Mouse (Mus musculus) brain, embryonic 18.5 days (tissue): Measurements from ENCODE around the gene Castor2.

Experiments used
- DNase-seq: peaks from one replicate; pipeline ENCODE4 v3.0.0-alpha.2; 2012; ENCODE audit warnings: low read depth, low spot score

Gene Castor2

DNA sequence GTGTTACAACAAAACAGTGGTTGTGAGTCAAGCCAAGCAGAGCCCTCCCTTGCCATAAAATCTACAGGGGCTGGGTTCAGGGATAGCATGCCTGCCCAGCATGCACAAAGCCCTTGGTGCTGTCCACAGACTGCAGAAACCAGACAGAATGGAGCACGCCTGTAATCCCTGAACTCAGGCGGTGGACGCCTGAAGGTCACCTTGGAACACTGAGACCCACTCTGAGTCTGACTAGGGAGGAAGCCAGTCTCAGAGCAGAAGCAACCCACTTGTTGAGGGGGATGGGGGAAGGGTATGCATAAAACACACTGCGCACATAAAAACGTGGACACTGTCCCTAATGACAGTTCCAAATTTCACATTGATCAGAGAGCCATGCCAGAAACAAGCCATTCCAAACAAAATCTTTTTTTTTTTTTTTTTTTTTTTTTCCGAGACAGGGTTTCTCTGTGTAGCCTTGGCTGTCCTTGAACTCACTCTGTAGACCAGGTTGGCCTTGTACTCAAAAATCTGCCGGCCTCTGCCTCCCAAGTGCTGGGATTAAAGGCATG lies 56.5 kb downstream of the Castor2 start:
- no peak for DNase-seq

DNA sequence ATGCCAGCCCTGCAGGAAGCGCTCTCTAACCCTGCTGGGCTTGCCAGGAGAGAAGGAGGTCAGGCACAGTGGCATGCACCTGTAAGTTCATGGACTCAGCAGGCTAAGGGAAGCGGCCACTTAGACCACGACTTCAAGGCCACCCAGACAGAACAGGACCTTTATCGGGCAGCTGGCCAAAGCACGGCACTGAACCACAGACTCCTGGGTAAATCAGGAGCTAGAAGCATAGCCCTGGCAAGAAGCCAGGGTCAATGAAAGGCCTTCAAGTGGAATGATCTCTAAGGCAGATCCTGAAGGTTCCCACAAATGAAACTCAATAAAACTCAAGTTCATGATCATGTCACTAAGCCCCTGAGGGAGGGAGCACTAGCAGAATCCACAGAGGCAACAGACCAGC lies 65.2 kb downstream of the Castor2 start:
- no peak for DNase-seq

DNA sequence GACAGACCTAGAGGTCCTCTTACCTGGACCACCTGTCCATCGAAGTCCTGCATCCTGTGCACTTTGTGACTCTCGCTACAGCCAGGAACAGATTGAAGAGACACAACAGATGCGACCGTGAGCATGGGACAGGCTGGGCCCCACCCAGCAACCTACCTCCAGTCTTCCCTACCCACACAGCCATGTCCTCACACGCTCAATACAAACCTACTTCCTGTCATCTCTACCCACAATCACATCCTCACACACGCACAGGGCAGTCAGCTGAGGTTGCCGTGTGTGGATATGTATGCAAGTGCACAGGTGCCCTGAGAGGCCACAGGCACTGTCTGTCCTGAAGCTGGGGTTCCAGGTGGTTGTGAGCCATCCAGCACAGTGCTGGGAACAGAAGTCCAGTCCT lies 67.1 kb downstream of the Castor2 start:
- DNase-seq = no peak

DNA sequence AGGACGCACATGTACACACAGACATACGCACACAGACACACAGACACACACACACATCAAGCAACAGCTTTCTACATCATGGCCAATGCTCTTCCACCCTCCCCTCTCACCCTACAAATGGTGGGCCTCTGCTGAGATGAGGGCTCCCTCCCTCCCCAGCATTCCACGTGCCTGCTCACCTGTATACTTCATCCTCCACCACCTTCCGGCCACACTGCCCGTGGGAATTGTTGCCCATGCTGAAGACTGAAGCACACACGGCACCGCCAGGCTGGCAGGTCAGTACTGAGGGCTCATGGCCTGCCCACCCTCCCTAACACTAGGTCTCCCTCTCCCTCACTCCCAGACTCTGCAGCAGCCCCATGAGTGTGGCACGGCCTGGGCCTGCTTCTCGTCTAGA lies 68.5 kb downstream of the Castor2 start:
- DNase-seq = no peak

DNA sequence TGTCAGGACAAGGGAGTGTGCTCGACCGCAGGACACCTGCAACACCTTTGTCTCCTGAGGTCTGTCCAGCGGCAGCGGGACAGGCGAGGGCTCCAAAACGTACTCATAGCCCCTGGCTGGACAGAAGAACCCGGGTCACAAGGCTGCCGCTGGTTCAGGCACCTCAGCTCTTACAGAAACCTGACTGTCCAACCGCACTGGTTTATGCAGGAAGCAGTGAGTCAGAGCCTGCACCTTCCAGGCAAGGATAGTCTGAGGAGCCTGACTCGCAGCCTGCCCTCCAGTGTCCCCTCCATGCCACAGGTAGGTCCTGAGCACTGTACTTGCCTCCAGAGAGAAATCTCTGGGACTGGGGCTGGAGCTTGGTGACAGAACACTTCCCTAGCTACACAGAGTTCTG lies 69.7 kb downstream of the Castor2 start:
- no peak for DNase-seq

DNA sequence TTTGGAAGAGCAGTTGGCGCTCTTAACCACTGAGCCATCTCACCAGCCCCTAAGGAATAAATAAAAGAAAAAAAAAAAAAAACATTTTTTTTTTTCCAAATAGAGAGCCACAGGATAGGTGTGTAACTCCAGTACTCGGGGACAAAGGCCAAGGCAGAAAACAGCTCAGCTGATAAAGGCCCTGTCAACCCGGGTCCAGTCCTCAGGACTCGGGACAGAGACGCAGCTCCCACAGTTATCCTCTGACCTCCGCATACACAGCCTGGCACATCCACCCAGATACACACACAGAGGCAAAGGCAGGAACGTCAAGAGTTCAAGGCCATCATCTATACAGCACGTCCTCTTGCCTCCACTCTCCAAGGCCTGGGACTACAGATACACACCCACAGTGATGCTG lies 70.7 kb downstream of the Castor2 start:
- DNase-seq = no peak

DNA sequence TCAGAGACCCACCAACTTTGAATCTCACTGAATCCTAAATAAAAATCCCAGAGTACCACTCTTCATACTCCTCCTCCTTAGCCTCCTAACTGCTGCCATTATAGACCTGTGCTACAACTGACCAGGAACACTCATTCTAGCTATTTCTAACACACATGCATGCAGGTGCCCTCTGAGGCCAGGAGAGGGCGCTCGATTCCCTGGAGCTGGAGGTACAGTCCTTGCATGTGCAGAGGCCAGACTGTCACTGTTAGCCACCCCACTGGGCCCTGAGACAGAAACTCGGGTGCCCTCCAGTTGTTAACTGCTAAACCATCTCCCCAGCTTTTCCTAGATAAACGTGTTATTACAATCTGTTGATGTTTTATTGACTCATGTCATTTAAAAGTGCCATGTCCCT lies 73.7 kb downstream of the Castor2 start:
- DNase-seq = no peak

DNA sequence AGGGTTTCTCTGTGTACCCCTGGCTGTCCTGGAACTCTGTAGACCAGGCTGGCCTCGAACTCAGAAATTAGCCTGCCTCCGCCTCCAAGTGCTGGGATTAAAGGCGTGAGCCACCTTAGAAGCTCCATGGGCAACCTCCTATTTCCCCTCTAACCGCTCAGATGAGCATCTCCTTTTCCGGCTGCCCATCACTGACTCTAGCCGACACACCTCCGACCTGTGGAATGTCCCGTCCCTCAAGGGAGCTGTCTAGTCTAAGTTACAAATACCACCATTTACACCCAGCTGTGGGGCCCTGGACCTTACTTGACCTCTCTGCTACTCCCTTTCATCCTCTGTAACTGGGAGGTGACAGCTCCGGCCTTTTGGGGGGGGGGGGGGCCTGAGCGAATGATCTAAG lies 76.2 kb downstream of the Castor2 start:
- DNase-seq = no peak

DNA sequence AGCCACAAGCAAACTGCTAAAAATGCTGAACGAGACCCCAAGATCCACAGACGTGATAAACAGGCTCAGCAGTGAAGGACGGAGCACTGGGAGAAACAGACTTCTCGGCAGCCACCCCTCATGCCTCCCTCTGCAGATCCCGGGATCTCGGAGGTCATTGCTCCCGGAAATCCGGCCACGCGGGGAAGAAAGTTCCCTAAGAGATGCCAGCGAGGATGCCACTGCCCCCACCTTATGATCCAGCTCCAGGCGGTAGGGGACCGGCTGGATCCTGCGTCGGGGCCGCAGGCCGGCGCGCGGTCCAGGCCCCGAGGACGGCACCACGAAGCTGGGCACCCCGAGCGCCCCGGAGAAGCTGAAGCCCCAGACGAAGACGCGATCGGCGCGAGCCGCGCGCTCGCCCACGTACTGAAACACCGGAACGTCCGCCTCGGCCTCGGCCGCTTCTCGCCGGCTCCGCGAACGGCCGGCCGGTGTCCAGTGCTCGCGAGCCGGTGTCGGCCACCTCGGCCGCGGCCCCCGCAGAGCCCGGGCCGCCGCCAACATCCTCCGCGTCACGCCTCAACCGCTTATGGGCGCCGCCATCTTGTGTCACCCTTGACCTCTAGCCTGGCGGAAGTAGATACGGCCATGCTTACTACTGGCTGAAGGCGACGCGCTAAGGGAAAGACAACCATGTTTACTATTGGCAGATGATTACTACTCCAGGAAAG lies 76.8 kb downstream of the Castor2 start, which contains the start of gene Rcc1l:
Rcc1l (minus strand) TSS at position 606 of the 713 bp plus-strand sequence.
- peak; percentile 84 for DNase-seq

DNA sequence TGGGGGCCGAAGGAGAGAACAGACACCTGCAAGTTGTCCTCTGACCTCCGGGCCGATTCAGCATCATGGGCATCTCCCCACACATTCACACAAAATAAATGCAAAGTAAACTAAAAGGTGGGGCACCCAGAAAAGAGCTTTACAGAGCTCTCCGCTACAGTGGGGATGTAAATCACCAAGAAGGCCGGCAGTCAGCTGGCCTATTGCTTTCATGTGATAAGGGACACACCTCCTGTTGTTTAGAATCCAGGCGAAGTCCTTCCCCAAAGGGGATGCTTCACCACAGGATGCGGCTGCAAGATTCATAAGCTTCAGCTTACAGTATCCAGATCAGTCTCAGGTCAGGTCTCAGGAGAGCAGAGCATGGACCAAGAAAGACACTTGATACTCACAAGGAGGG lies 79.0 kb downstream of the Castor2 start:
- no peak for DNase-seq

DNA sequence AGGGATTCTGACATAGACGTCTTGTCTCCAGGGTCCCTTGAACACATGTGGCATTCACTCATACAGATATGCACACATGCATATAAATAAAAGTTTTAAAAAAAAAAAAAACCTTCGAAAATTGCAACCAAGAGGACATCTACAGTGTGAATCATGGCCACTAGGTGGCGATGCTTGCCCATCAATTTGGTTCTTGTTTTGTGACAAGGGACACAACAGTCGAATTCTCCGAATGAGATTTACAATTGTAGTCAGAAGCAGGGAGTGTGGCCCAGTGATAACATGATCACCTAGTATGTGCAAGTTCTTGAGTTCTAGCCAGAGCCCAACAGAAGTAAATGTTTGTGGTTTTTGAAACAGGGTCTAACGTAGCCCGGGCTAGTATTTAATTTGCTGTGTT lies 80.4 kb downstream of the Castor2 start:
- peak; percentile 67 for DNase-seq

DNA sequence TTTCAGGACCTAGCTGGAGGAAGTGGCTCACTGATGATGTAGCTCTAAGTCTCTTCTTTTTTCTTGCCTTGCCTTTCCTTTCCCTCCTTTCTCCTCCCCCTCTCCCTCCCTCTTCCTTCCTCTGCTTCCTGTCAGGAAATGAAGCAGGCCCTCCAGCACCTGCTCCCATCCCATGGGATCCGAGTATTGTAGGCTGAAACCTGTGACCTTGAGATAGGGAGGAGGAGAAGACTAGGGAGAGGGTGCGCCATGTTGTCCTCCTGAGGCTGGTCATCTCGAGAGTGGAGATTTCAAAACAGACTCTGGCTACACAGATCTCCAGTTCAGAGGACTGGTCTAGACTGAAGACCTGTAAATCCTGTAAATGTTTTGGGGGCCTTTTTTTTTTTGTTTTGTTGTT lies 82.7 kb downstream of the Castor2 start:
- no peak for DNase-seq

DNA sequence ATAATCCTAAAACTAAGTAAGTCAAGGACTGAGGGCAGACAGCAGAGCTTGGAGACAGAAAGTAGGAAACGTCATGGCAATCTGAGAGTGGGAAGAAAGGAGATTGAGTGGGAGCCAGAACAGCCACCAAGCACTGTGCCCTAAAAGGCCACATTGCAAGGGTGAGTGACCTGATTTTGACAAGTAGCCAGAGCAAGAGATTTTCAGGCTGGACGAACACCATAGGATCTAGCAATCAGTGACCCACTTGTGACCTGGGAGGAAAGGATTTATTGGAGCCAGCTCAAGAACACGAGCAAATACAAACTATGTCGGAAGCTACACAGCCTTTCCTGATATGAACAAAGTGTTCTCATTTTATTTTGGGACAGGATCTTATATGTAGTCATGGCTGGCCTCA lies 83.2 kb downstream of the Castor2 start:
- no peak for DNase-seq

DNA sequence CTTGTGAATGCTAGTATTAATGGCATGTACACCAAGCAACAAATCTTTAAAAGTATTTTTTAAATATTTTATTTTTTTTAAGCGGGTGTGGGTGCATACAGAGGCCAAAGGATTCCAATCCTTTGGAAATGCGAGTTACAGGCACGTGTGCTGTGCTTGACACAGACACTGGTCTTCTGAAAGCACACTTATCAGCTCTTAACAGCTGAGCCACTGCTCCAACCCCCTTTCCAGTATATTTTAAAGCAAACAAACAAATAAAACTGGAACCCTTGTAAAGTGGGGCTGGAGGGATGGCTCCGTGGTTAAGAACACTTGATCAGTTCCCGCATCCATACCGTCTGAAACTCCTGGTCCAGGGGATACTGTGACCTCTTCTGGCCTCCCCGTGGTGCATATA lies 83.7 kb downstream of the Castor2 start:
- DNase-seq = no peak

DNA sequence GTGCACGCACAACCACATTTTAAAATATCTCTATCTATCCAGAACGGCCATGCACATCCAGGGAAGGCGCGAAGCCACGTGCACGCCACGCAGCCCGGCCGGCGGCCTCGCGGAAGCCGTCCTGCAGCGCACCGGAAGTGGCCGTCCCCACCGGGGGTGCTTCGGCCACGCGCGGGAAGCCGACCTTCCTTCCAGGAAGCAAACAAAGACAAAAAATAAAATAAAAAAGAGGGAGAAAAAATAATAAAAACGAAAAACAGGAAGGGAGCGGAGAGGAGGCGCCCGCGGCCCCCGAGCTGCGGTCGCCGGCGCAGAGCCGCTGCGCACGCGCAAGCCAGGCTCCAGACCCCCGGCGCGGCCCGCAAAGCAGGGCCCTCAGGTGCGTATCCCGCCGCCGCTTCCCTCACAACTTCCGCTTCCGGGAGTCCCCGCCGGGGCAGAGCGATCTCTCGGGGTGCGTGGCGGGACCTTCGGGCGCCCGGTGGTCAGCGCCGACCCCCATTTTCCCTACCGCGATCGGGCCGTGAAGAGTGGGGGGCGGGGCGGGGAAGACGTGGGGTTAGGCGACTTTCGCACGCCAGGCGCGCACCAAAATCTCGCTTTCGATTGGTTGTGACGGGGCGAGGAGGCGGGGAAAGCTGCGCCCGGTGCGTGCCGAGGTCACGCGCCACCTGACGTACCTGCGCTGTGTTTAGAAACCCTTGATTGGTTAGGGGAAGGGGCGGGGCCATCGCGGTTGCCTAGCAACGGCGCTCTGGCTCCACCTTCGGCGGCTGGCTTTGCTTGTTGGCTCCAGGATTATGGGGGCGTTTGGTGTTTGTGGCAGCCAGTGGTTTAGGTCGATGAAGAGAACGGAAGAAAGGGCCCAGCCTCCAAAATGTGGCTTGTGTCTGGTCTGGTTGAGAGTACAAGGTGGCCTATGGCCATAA lies 84.6 kb downstream of the Castor2 start, which contains the start of gene Gtf2ird2:
Gtf2ird2 (plus strand) TSS at position 140 of the 929 bp plus-strand sequence.
- peak; percentile 96 for DNase-seq

DNA sequence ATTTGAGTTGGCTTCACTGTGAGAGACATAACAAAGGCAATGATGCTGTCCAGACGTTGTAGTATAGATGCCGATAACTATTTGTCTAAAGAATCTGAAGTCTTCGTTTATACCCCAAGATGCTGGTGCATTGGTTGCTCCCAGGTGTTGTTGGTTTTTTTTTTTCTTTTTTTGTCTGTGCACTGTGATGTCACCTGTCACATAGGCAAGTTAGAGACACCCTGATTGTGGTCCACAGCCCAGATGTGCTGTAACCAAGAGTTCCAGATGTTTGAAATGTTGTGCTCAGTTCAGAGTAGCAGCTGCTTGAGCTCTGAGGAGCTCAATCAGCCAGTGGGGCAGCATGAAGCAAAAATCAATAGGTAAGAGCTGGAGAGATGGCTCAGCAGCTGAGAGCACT lies 86.5 kb downstream of the Castor2 start:
- no peak for DNase-seq

DNA sequence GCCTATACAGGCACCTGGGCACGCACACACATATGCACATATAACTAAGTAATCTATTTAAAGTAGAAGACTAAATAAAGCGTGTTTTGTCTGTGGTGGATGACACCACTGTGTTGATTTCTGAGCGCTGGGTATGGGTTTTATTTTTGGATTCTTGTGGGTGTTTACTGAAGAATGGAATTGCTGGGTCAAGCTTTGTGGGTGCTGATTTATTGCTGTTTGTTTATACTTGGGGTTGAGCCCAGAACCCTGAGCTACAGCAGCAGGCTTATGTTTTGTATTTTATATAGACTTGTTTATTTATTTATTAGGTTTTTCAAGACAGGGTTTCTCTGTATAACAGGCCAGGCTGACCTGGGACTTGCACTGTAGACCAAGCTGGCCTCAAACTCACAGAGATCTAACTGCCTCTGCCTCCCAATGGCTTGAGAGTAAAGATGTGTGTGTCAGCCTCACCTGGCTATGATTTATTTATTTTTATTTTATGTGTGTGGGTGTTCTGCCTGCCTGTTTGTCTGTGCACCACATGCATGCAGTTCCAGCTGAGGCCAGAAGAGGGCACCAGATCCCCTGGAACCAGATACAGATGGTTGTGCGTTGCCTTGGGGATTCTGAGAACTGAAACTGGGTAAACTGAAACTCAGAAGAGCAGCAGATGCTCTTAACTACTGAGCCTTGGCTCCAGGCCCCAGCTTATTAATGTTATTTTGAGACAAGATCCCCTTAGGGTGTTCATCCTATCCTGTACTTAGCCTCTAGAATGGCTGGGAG lies 87.6 kb downstream of the Castor2 start:
- no peak for DNase-seq

DNA sequence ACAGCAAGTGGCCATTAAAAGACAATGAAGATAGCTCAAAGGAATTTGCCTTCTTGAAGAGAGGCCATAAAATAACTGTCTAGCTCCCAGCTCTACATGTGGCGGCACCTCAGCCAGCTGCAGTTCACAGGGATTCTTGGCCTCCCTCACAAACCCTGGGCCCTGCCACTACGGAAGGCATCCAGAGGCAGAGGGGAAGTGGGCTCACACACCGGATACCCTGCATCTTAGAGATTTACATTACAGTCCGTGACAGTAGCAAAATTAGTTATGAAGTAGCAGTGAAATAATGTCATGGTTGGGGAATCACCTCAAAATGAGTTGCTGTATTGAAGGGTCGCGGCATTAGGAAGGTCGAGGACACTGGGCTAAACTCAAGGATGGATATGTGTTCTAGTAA lies 89.1 kb downstream of the Castor2 start:
- DNase-seq = no peak

DNA sequence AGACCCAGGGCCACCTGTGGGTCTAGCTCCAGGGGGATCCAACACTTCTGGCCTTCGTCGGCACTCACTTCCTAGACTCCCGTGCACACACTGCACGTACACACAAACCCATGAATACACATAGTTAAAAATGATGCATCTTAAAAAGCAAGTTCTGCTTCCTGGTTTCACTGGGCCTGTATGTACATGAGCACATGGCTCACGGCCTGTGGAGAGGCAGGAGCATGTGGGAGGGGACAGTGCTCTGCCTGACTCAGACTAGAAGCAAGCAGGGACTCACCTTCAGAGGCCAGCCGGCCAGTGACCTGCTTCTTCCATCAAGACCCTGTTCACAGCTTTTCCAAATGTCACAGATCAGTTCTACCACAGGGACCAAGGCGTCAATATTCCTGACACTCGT lies 94.2 kb downstream of the Castor2 start:
- DNase-seq = no peak
